Mouse (Mus musculus) stomach, embryonic 14.5 days (tissue): ENCODE measurements at regions not wholly inside any gene's neighbourhood (a gene's known extent, or its start where the extent isn't known, plus 50 kb on each side); places are given as distances from the start of the nearest gene placed in this dataset.
A peak's percentile ranks its signal among the peaks of the same experiment; 100 is the strongest.

Source experiments
- ATAC-seq: fragments of 200-750 bp; cut with Nextera tagmentation; 2 replicates; pipeline ENCODE4 v1.8.0; 2017; ENCODE audit warnings: low read depth, moderate TSS enrichment; ENCODE audit not compliant: insufficient number of reproducible peaks, insufficient read depth, low FRiP score
- H3K27ac ChIP-seq: fragments of 300-500 bp; sonication (generic); 2 replicates; pipeline ENCODE4 v1.5.1; 2014; ENCODE audit warnings: mild to moderate bottlenecking, low read length, moderate library complexity, mixed read lengths
- H3K27me3 ChIP-seq: fragments of 300-500 bp; sonication (generic); 2 replicates; pipeline ENCODE4 v1.6.1; 2014; ENCODE audit warnings: low read length, control low read depth, mixed read lengths; ENCODE audit not compliant: control insufficient read depth, insufficient read depth
- H3K36me3 ChIP-seq: fragments of 300-500 bp; sonication (generic); 2 replicates; pipeline ENCODE4 v1.6.1; 2014; ENCODE audit warnings: mild to moderate bottlenecking, control low read depth, low read length, moderate library complexity, mixed read lengths; ENCODE audit not compliant: control insufficient read depth, insufficient read depth
- H3K4me1 ChIP-seq: fragments of 300-500 bp; sonication (generic); 2 replicates; pipeline ENCODE4 v1.6.1; 2014; ENCODE audit warnings: low read length, control low read depth, mixed read lengths; ENCODE audit not compliant: control insufficient read depth, insufficient read depth
- H3K4me2 ChIP-seq: fragments of 300-500 bp; sonication (generic); replicated peaks from 2 replicates; pipeline ENCODE4 v1.6.1; 2014; ENCODE audit warnings: low read depth, low read length, control low read depth
- H3K4me3 ChIP-seq: fragments of 300-500 bp; sonication (generic); 2 replicates; pipeline ENCODE4 v1.5.1; 2014; ENCODE audit warnings: low read depth, low read length, control low read depth
- H3K9ac ChIP-seq: fragments of 300-500 bp; sonication (generic); replicated peaks from 2 replicates; pipeline ENCODE4 v1.6.1; 2014; ENCODE audit warnings: low read depth, mild to moderate bottlenecking, control low read depth, low read length, moderate library complexity, mixed read lengths
- H3K9me3 ChIP-seq: fragments of 300-500 bp; sonication (generic); 2 replicates; pipeline ENCODE4 v1.6.1; 2016; ENCODE audit warnings: low read depth, low read length, control low read depth; ENCODE audit not compliant: control insufficient read depth
- WGBS: fragments of 180-500 bp; shearing (Covaris S2); extraction: QIAGEN DNeasy Blood & Tissue Kit; methylation state at CpG from one replicate; pipeline ENCODE4 v1.1.7; 2014; 5-methylcytosine and 5-hydroxymethylcytosine counted together

GRCm38 (mm10) chr5:102206456-102206855 lies 136.7 kb upstream of the Wdfy3 start:
- H3K9me3 ChIP-seq: no peaks in the 10 kb centered on the region
- no peak for ATAC-seq
- H3K4me1 ChIP-seq: no peaks in the 10 kb centered on the region
- 46% methylated on average over 4 of the region's 4 CpGs for WGBS
- H3K4me2 ChIP-seq: no peak overlapping the region
- no peak overlapping the region for H3K4me3 ChIP-seq
- H3K36me3 ChIP-seq: no peaks in the 10 kb centered on the region
- H3K27me3 ChIP-seq: no peaks in the 10 kb centered on the region
- no peak overlapping the region for H3K27ac ChIP-seq
- no peak overlapping the region for H3K9ac ChIP-seq

- no peaks in the 10 kb centered on the region for H3K4me1 ChIP-seq
- H3K4me3 ChIP-seq: no peak overlapping the region
- no peaks in the 10 kb centered on the region for H3K36me3 ChIP-seq
- ATAC-seq: peak; percentile 65; the same call in 1 of the 2 replicates
- no peak overlapping the region for H3K9ac ChIP-seq
- WGBS: 2% methylated on average over 16 of the region's 16 CpGs
- no peak overlapping the region for H3K27ac ChIP-seq
- H3K9me3 ChIP-seq: no peaks in the 10 kb centered on the region
- peak overlapping the region; percentile 24; the same call in 1 of the 2 replicates for H3K4me2 ChIP-seq
- no peaks in the 10 kb centered on the region for H3K27me3 ChIP-seq
These were observed 137.2 kb upstream of the Wdfy3 start for GRCm38 (mm10) chr5:102206953-102207352.

GRCm38 (mm10) chr5:102213145-102213544 lies 143.4 kb upstream of the Wdfy3 start:
- ATAC-seq: no peak
- WGBS: 62% methylated on average over 6 of the region's 6 CpGs
- H3K4me1 ChIP-seq: no peaks in the 10 kb centered on the region
- no peak overlapping the region for H3K4me2 ChIP-seq
- H3K9me3 ChIP-seq: no peaks in the 10 kb centered on the region
- H3K27ac ChIP-seq: no peak overlapping the region
- H3K36me3 ChIP-seq: no peaks in the 10 kb centered on the region
- H3K27me3 ChIP-seq: no peaks in the 10 kb centered on the region
- H3K9ac ChIP-seq: no peak overlapping the region
- H3K4me3 ChIP-seq: no peak overlapping the region

GRCm38 (mm10) chr5:102227131-102227530 lies 157.4 kb upstream of the Wdfy3 start:
- no peak for ATAC-seq
- H3K9me3 ChIP-seq: no peaks in the 10 kb centered on the region
- H3K27me3 ChIP-seq: no peaks in the 10 kb centered on the region
- WGBS: 26% methylated on average over 6 of the region's 6 CpGs
- no peak overlapping the region for H3K27ac ChIP-seq
- H3K4me2 ChIP-seq: no peak overlapping the region
- H3K9ac ChIP-seq: no peak overlapping the region
- no peaks in the 10 kb centered on the region for H3K36me3 ChIP-seq
- H3K4me3 ChIP-seq: no peak overlapping the region
- no peaks in the 10 kb centered on the region for H3K4me1 ChIP-seq

- WGBS: 82% methylated on average over 5 of the region's 5 CpGs
- Histone ChIP-seq H3K4me3 (no peak overlapping the region), H3K4me1 (no peaks in the 10 kb centered on the region), H3K27me3 (no peaks in the 10 kb centered on the region), H3K9me3 (no peaks in the 10 kb centered on the region), H3K4me2 (no peak overlapping the region), H3K27ac (no peak overlapping the region), H3K36me3 (no peaks in the 10 kb centered on the region), H3K9ac (no peak overlapping the region)
- ATAC-seq: no peak
These were observed 172.9 kb upstream of the Wdfy3 start for GRCm38 (mm10) chr5:102242614-102243013.

GRCm38 (mm10) chr5:102244706-102245105 lies 175.0 kb upstream of the Wdfy3 start:
- H3K4me2 ChIP-seq: no peak overlapping the region
- H3K9me3 ChIP-seq: no peaks in the 10 kb centered on the region
- H3K4me3 ChIP-seq: no peak overlapping the region
- no peak for ATAC-seq
- no peaks in the 10 kb centered on the region for H3K27me3 ChIP-seq
- H3K36me3 ChIP-seq: no peaks in the 10 kb centered on the region
- no peak overlapping the region for H3K27ac ChIP-seq
- no peak overlapping the region for H3K9ac ChIP-seq
- WGBS: 70% methylated on average over 6 of the region's 6 CpGs
- H3K4me1 ChIP-seq: no peaks in the 10 kb centered on the region

GRCm38 (mm10) chr5:102248747-102249146 lies 179.0 kb upstream of the Wdfy3 start:
- H3K4me2 ChIP-seq: no peak overlapping the region
- ATAC-seq: no peak
- H3K4me1 ChIP-seq: no peaks in the 10 kb centered on the region
- WGBS: 85% methylated on average over 5 of the region's 5 CpGs
- H3K27me3 ChIP-seq: no peaks in the 10 kb centered on the region
- no peaks in the 10 kb centered on the region for H3K9me3 ChIP-seq
- H3K27ac ChIP-seq: no peak overlapping the region
- H3K9ac ChIP-seq: no peak overlapping the region
- no peak overlapping the region for H3K4me3 ChIP-seq
- H3K36me3 ChIP-seq: no peaks in the 10 kb centered on the region

GRCm38 (mm10) chr5:102251076-102251475 lies 181.4 kb upstream of the Wdfy3 start:
- no peak for ATAC-seq
- no peaks in the 10 kb centered on the region for H3K9me3 ChIP-seq
- no peak overlapping the region for H3K9ac ChIP-seq
- H3K27ac ChIP-seq: no peak overlapping the region
- no peaks in the 10 kb centered on the region for H3K27me3 ChIP-seq
- WGBS: 88% methylated on average over 7 of the region's 7 CpGs
- H3K36me3 ChIP-seq: no peaks in the 10 kb centered on the region
- no peak overlapping the region for H3K4me2 ChIP-seq
- no peak overlapping the region for H3K4me3 ChIP-seq
- H3K4me1 ChIP-seq: no peaks in the 10 kb centered on the region

GRCm38 (mm10) chr5:102253786-102254185 lies 184.1 kb upstream of the Wdfy3 start:
- H3K4me3 ChIP-seq: no peak overlapping the region
- ATAC-seq: no peak
- no peak overlapping the region for H3K9ac ChIP-seq
- 48% methylated on average over 2 of the region's 2 CpGs for WGBS
- no peak overlapping the region for H3K4me2 ChIP-seq
- H3K4me1 ChIP-seq: no peaks in the 10 kb centered on the region
- no peaks in the 10 kb centered on the region for H3K9me3 ChIP-seq
- no peak overlapping the region for H3K27ac ChIP-seq
- H3K36me3 ChIP-seq: no peaks in the 10 kb centered on the region
- H3K27me3 ChIP-seq: no peaks in the 10 kb centered on the region
